Mouse (Mus musculus) kidney, adult 2 months (tissue): ENCODE data around the gene E2f4. TPM values are rescaled to one million over a fixed set of nuclear protein-coding genes. Genes with fewer than 3 reads are reported as not detected.

Source experiments
- DNase-seq: peaks from one replicate; pipeline ENCODE4 v3.0.0; 2021
- H3K27ac ChIP-seq: fragments of 200-500 bp; 2 replicates; pipeline ENCODE4 v1.5.1; 2012; ENCODE audit warnings: low read depth, low read length, control low read depth, inconsistent platforms; ENCODE audit not compliant: insufficient read depth
- H3K27me3 ChIP-seq: fragments of 200-500 bp; replicated peaks from 2 replicates; pipeline ENCODE4 v1.6.1; 2012; ENCODE audit warnings: mild to moderate bottlenecking, moderate library complexity, low read length, inconsistent platforms; ENCODE audit not compliant: control insufficient read depth, insufficient read depth
- H3K36me3 ChIP-seq: fragments of 200-500 bp; 2 replicates; pipeline ENCODE4 v1.6.1; 2012; ENCODE audit warnings: mild to moderate bottlenecking, moderate library complexity, low read length, inconsistent platforms; ENCODE audit not compliant: control insufficient read depth, insufficient read depth
- H3K4me1 ChIP-seq: fragments of 200-500 bp; 2 replicates; pipeline ENCODE4 v1.6.1; 2011; ENCODE audit warnings: low read length; ENCODE audit not compliant: control insufficient read depth, insufficient read depth
- H3K4me3 ChIP-seq: fragments of 200-500 bp; 2 replicates; pipeline ENCODE4 v1.5.1; 2011; ENCODE audit warnings: mild to moderate bottlenecking, low read depth, low read length, control low read depth; ENCODE audit not compliant: insufficient read depth
- CTCF ChIP-seq: fragments of 200-500 bp; conservative IDR thresholded peaks from 2 replicates; pipeline ENCODE4 v1.5.1; 2011; ENCODE audit warnings: low read depth, mild to moderate bottlenecking, control low read depth, low read length, moderate library complexity, mixed read lengths; ENCODE audit not compliant: insufficient read depth, insufficient read length
- POLR2A ChIP-seq: fragments of 200-500 bp; IDR thresholded peaks from one replicate; pipeline ENCODE4 v1.6.1; 2011; ENCODE audit warnings: low read depth, low read length, control low read depth
- WGBS: fragments of 180-500 bp; shearing (Covaris S2); methylation state at CpG from one replicate; pipeline ENCODE4 v1.1.7; 2018; 5-methylcytosine and 5-hydroxymethylcytosine counted together
- polyA plus RNA-seq: library from polyadenylated mRNA; depleted of rRNA; stranded (reverse); fragments of >200 nt; gene quantifications from 2 replicates; pipeline ENCODE4 v1.2.3, GENCODE M21; 2012; rRNA removed

Gene E2f4
- polyA plus RNA-seq, 1 experiment = 88.1 TPM

- Histone ChIP-seq H3K4me1 (no peaks in the 10 kb centered on the region; the same call in 1 of the 2 replicates), H3K27me3 (no peaks in the 10 kb centered on the region), H3K4me3 (peak overlapping the region; percentile 64), H3K36me3 (no peaks in the 10 kb centered on the region), H3K27ac (no peak overlapping the region)
- 4% methylated on average over 48 of the region's 48 CpGs for WGBS
- no peak for DNase-seq
- TF ChIP-seq CTCF (no peak), POLR2A (no peak)
Measured at GRCm38 (mm10) chr8:105349096-105349771, 51.8 kb downstream of the E2f4 start.

- WGBS = 72% methylated on average over 7 of the region's 7 CpGs
- H3K36me3 ChIP-seq = no peaks in the 10 kb centered on the region
- DNase-seq = no peak
- no peaks in the 10 kb centered on the region for H3K27me3 ChIP-seq
- TF ChIP-seq POLR2A = no peak
- TF ChIP-seq CTCF = no peak
- H3K27ac ChIP-seq = no peak overlapping the region
- no peaks in the 10 kb centered on the region; the same call in 1 of the 2 replicates for H3K4me1 ChIP-seq
- no peak overlapping the region for H3K4me3 ChIP-seq
Measured at GRCm38 (mm10) chr8:105350186-105350585, 52.7 kb downstream of the E2f4 start.

DNA sequence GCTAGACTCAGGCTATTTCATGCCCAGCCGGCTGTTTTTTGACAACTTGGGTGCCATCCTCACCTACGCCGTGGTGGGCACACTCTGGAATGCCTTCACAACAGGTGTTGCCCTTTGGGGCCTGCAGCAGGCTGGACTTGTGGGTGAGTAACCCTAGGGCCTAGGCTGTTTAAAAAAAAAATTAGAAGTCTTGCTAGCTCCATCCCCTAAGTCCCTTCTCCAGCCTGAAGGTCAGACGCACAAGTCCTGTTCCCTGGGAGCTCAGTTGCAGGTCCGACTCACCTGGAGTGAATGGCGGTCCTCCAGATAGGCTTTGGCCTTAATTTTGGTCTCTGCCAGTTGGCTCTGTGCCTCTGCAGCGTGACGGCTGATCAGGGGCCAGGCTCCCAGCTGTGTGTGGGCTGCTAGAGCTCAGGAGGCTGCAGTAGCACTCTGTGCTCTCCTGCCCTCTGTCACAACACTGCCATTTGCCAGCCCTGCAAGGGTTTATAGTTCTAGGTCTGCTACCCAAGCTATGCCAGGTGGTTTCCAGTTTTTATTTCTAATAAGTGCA is 56.2 kb downstream of the E2f4 start:
- H3K27ac ChIP-seq = no peak overlapping the region
- H3K36me3 ChIP-seq = no peaks in the 10 kb centered on the region
- H3K27me3 ChIP-seq = no peaks in the 10 kb centered on the region
- H3K4me3 ChIP-seq = no peak overlapping the region
- WGBS = 65% methylated on average over 8 of the region's 8 CpGs
- H3K4me1 ChIP-seq = no peaks in the 10 kb centered on the region
- no peak for DNase-seq
- TF ChIP-seq CTCF (no peak), POLR2A (no peak)

DNA sequence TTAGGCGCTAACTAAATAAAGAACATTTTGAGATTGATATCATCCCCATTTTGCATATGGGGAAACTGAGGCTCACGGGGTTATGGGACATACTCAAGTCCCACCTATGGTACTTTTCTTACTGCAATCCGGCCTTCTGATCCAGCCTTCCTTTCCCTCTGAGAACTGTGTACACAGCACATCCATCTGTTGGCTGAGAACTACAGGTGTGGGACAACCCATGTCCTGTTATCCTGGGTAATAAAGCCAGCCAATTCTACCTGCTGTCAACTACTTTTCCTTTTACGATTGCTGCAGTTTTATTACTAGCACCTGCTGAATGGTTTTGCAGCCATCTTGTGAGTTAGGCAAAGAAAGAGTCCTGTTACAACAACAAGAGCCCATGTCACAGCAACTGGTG is 57.1 kb downstream of the E2f4 start:
- no peaks in the 10 kb centered on the region for H3K36me3 ChIP-seq
- 97% methylated on average over 4 of the region's 4 CpGs for WGBS

More for the DNA sequence above, 57.1 kb downstream of the E2f4 start:
- TF ChIP-seq CTCF (no peak), POLR2A (no peak)
- Histone ChIP-seq H3K4me1 (no peaks in the 10 kb centered on the region), H3K4me3 (no peak overlapping the region), H3K27me3 (no peaks in the 10 kb centered on the region), H3K27ac (no peak overlapping the region)
- no peak for DNase-seq

Other genes with a start within 250 kb of the E2f4 start
- 0.09 and 0.14 TPM in 2 replicates for gene Ces3a, start 249.1 kb upstream of the E2f4 start, polyA plus RNA-seq
- 0.08 TPM in 1 of 2 replicates, not detected in the other for gene Ces3b, start 213.9 kb upstream of the E2f4 start, polyA plus RNA-seq
- gene Ces4a, start 165.9 kb upstream of the E2f4 start, polyA plus RNA-seq = 0.03 TPM in 1 of 2 replicates, not detected in the other
- gene Cbfb, start 127.0 kb upstream of the E2f4 start, polyA plus RNA-seq = 4.4 and 6.1 TPM in 2 replicates
- 22.1 and 23.2 TPM in 2 replicates for gene D230025D16Rik, start 72.5 kb upstream of the E2f4 start, polyA plus RNA-seq
- 4.8 and 5.3 TPM in 2 replicates for gene B3gnt9, start 42.5 kb upstream of the E2f4 start, polyA plus RNA-seq
- gene Tradd, start 33.1 kb upstream of the E2f4 start, polyA plus RNA-seq = 13.1 and 13.5 TPM in 2 replicates
- gene Fbxl8, start 33.0 kb upstream of the E2f4 start, polyA plus RNA-seq = 6.9 and 8.3 TPM in 2 replicates
- 2.1 and 2.7 TPM in 2 replicates for gene Hsf4, start 27.9 kb upstream of the E2f4 start, polyA plus RNA-seq
- 4.8 and 5.6 TPM in 2 replicates for gene Nol3, start 21.5 kb upstream of the E2f4 start, polyA plus RNA-seq
- 2.1 and 2.5 TPM in 2 replicates for gene 4931428F04Rik, start 7.8 kb upstream of the E2f4 start, polyA plus RNA-seq
- gene Exoc3l, start 1.6 kb upstream of the E2f4 start, polyA plus RNA-seq = 11.7 and 15.3 TPM in 2 replicates
- 49.6 and 60.3 TPM in 2 replicates for gene Elmo3, start 7.9 kb downstream of the E2f4 start, polyA plus RNA-seq
- gene Lrrc29, start 28.6 kb downstream of the E2f4 start, polyA plus RNA-seq = 11.0 and 14.1 TPM in 2 replicates
- 113 and 116 TPM in 2 replicates for gene Tmem208, start 28.7 kb downstream of the E2f4 start, polyA plus RNA-seq
- gene Fhod1, start 50.3 kb downstream of the E2f4 start, polyA plus RNA-seq = 18.2 and 20.0 TPM in 2 replicates
- gene Slc9a5, start 51.2 kb downstream of the E2f4 start, polyA plus RNA-seq = 1.9 and 2.5 TPM in 2 replicates
- gene Plekhg4, start 75.6 kb downstream of the E2f4 start, polyA plus RNA-seq = 0.14 and 0.18 TPM in 2 replicates
- gene Kctd19, start 115.8 kb downstream of the E2f4 start, polyA plus RNA-seq = 0.08 and 0.17 TPM in 2 replicates
- 0.33 and 0.45 TPM in 2 replicates for gene Lrrc36, start 115.9 kb downstream of the E2f4 start, polyA plus RNA-seq
- 11.9 and 19.3 TPM in 2 replicates for gene Tppp3, start 173.9 kb downstream of the E2f4 start, polyA plus RNA-seq
- 47.6 and 57.7 TPM in 2 replicates for gene Zdhhc1, start 199.2 kb downstream of the E2f4 start, polyA plus RNA-seq
- gene Hsd11b2, start 221.1 kb downstream of the E2f4 start, polyA plus RNA-seq = 310 and 336 TPM in 2 replicates